Mouse (Mus musculus): Measurements from ENCODE around the gene Rbks.

DNA sequence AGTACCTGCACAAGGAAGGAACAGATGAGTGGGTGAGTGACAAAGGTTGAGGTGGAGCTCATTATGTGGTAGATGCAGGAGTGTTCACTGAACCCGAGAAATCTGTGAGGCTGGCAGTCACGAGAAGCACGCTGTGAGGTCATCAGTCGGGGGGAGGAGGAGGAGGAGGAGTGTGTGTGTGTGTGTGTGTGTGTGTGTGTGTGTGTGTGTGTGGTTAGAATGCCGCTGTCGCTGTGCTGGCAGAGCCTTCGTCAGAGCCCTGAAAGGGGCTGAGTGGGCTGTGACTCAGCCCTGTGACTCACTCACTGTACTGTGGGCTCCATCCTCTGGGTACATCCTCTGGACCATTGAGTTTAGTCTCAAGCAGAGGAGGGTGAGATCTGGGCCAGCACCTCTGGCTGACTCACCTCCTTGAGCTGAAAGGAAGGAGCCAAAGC is 120.9 kb downstream of the Rbks start:
- no peak for TF ChIP-seq CTCF (conservative IDR thresholded peaks at IDR 0.05; ENCODE audit: low read length)
- no peak for TF ChIP-seq POU5F1 (IDR thresholded peaks at IDR 0.05; ENCODE audit: borderline replicate concordance, low read length)

Measured in E14TG2a.4 (cell line).